Mouse (Mus musculus): Measurements from ENCODE around the gene Myo1c. TPM values are rescaled to one million over a fixed set of nuclear protein-coding genes. Genes with fewer than 3 reads are reported as not detected.

Myo1c gene
- polyA plus RNA-seq, 1 experiment = 152 TPM

- DNase-seq (ENCODE audit: low read depth) = no peak
These were observed 65.3 kb downstream of the Myo1c start for GRCm38 (mm10) chr11:75715556-75715955.

GRCm38 (mm10) chr11:75716661-75717325, 66.5 kb downstream of the Myo1c start:
- DNase-seq (ENCODE audit: low read depth) = no peak

GRCm38 (mm10) chr11:75722339-75722738, 72.0 kb downstream of the Myo1c start:
- DNase-seq (ENCODE audit: low read depth) = no peak

Other genes starting within 250 kb of the Myo1c start
- gene Serpinf1, start 227.8 kb upstream of the Myo1c start, polyA plus RNA-seq (2012; rRNA removed) = 260 and 334 TPM in 2 replicates
- gene Serpinf2, start 210.9 kb upstream of the Myo1c start, polyA plus RNA-seq (2012; rRNA removed) = 93.7 and 148 TPM in 2 replicates
- gene Wdr81, start 195.8 kb upstream of the Myo1c start, polyA plus RNA-seq (2012; rRNA removed) = 16.2 and 20.5 TPM in 2 replicates
- gene Tlcd2, start 188.8 kb upstream of the Myo1c start, polyA plus RNA-seq (2012; rRNA removed) = 24.0 and 48.2 TPM in 2 replicates
- 83.6 and 93.7 TPM in 2 replicates for gene Prpf8, start 163.7 kb upstream of the Myo1c start, polyA plus RNA-seq (2012; rRNA removed)
- gene Rilp, start 140.4 kb upstream of the Myo1c start, polyA plus RNA-seq (2012; rRNA removed) = 6.5 and 7.1 TPM in 2 replicates
- 9.9 and 14.5 TPM in 2 replicates for gene Scarf1, start 137.0 kb upstream of the Myo1c start, polyA plus RNA-seq (2012; rRNA removed)
- gene Slc43a2, start 118.8 kb upstream of the Myo1c start, polyA plus RNA-seq (2012; rRNA removed) = 18.5 and 23.8 TPM in 2 replicates
- 45.9 and 48.4 TPM in 2 replicates for gene Pitpna, start 62.4 kb upstream of the Myo1c start, polyA plus RNA-seq (2012; rRNA removed)
- 55.2 and 63.6 TPM in 2 replicates for gene Inpp5k, start 19.5 kb upstream of the Myo1c start, polyA plus RNA-seq (2012; rRNA removed)
- gene Crk, start 28.8 kb downstream of the Myo1c start, polyA plus RNA-seq (2012; rRNA removed) = 43.0 and 44.3 TPM in 2 replicates
- 168 and 195 TPM in 2 replicates for gene Ywhae, start 82.4 kb downstream of the Myo1c start, polyA plus RNA-seq (2012; rRNA removed)
- 1.4 and 1.6 TPM in 2 replicates for gene Doc2b, start 145.5 kb downstream of the Myo1c start, polyA plus RNA-seq (2012; rRNA removed)